Mouse (Mus musculus) spleen, embryonic (tissue): ENCODE data around the gene Ydjc.

Experiments
- CTCF ChIA-PET: fragments of 350-600 bp; sonication (Branson Sonifier 250); formaldehyde crosslinking; loops from one replicate; lab custom pipeline; 2022; lab: Charles Lee

Ydjc gene

DNA sequence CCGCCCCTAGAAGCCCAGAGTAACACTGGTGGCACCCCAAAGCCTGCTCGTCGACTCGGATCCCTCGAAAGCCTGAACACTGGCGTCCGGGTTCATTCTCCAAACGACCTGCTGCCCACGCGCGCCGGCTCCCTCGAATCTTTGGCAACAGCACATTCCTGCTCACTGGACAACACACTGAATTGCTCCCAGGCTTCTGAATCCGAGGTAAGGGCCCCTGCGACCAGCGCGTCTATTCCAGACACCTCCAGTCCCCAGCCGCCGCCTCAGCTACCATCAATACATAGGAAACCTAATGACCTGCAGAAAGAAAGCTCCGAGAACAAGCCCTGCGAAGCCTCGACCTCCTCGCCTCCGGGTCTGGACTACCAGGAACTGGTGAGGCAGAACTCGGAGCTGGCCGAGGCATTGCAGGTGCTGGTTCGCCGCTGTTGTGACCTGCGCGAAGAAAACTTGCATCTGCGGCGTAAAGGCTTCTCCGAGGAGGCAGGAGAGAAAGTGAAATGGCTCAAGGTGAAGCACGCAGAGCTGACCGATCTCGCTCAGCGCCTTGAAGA is 65.1 kb downstream of the Ydjc start:
- CTCF ChIA-PET = interaction anchor here (0.7 to 1.5 kb wide), 3 partner anchors 23 to 83 kb away, joined by 3 to 5 read pairs (median 3); no protein-coding TSS in a partner anchor
